ENCODE assay signal across 8 mouse cellular contexts in genomic region chr19:23151651-23152070, GRCm38 (mm10). TPM values are rescaled to one million over a fixed set of nuclear protein-coding genes. Genes with fewer than 3 reads are reported as not detected.
DNase-seq lines count a peak whose midpoint lies in the region; ATAC-seq lines count a peak whose summit lies in the region.

No protein-coding gene starts in this region.

- no peaks in the 10 kb centered on the region for H3K4me1 ChIP-seq in hindbrain, embryonic 11.5 days (replicated peaks; ENCODE audit: control insufficient read depth, insufficient read depth, low read length)
- peaks cover 6% of the 10 kb centered on the region; the same call in 1 of the 2 replicates for H3K4me1 ChIP-seq in hindbrain, embryonic 13.5 days (replicated peaks)
- H3K4me1 ChIP-seq in heart, embryonic 10.5 days: peaks cover 31% of the 10 kb centered on the region
- peaks cover 16% of the 10 kb centered on the region for H3K4me1 ChIP-seq in limb, embryonic 12.5 days (replicated peaks)
- H3K4me1 ChIP-seq in midbrain, embryonic 10.5 days: peaks cover 12% of the 10 kb centered on the region

- whole genome bisulfite sequencing in hindbrain, embryonic 11.5 days: 40% methylated on average over 11 of the region's 11 CpGs
- WGBS in hindbrain, embryonic 13.5 days: 37% methylated on average over 11 of the region's 11 CpGs
- 17% methylated on average over 11 of the region's 11 CpGs for WGBS in heart, embryonic 10.5 days
- WGBS in limb, embryonic 12.5 days: 34% methylated on average over 11 of the region's 11 CpGs
- 34% methylated on average over 11 of the region's 11 CpGs for WGBS in midbrain, embryonic 10.5 days

- H3K9ac ChIP-seq in hindbrain, embryonic 11.5 days (ENCODE audit: low read depth, low read length): no peak overlapping the region
- no peak overlapping the region for H3K9ac ChIP-seq in hindbrain, embryonic 13.5 days
- no peak overlapping the region for H3K9ac ChIP-seq in limb, embryonic 12.5 days (replicated peaks)

- no peaks in the 10 kb centered on the region for H3K9me3 ChIP-seq in hindbrain, embryonic 11.5 days (ENCODE audit: control insufficient read depth, low read length)
- no peaks in the 10 kb centered on the region for H3K9me3 ChIP-seq in hindbrain, embryonic 13.5 days
- no peaks in the 10 kb centered on the region for H3K9me3 ChIP-seq in heart, embryonic 10.5 days
- no peaks in the 10 kb centered on the region for H3K9me3 ChIP-seq in limb, embryonic 12.5 days
- H3K9me3 ChIP-seq in midbrain, embryonic 10.5 days (replicated peaks): no peaks in the 10 kb centered on the region

- H3K36me3 ChIP-seq in hindbrain, embryonic 11.5 days (ENCODE audit: control insufficient read depth, insufficient read depth, low read length): no peaks in the 10 kb centered on the region
- no peaks in the 10 kb centered on the region for H3K36me3 ChIP-seq in hindbrain, embryonic 13.5 days
- H3K36me3 ChIP-seq in heart, embryonic 10.5 days: no peaks in the 10 kb centered on the region
- H3K36me3 ChIP-seq in limb, embryonic 12.5 days: no peaks in the 10 kb centered on the region
- H3K36me3 ChIP-seq in midbrain, embryonic 10.5 days: no peaks in the 10 kb centered on the region

- H3K27ac ChIP-seq in hindbrain, embryonic 11.5 days (ENCODE audit: low read depth, low read length): no peak overlapping the region
- H3K27ac ChIP-seq in hindbrain, embryonic 13.5 days: no peak overlapping the region
- peak overlapping the region; percentile 64; the same call in 1 of the 2 replicates for H3K27ac ChIP-seq in heart, embryonic 10.5 days
- H3K27ac ChIP-seq in limb, embryonic 12.5 days: peak overlapping the region; percentile 23; the same call in 1 of the 2 replicates
- no peak overlapping the region for H3K27ac ChIP-seq in midbrain, embryonic 10.5 days (replicated peaks)

- DNase-seq in hindbrain, embryonic 11.5 days (ENCODE audit: low spot score): peak; percentile 20
- peak; percentile 55 for DNase-seq in NIH3T3 (ENCODE audit: low read depth)
- DNase-seq in heart, embryonic 10.5 days (ENCODE audit: low spot score): no peak
- DNase-seq in natural killer cell, adult 2 months (ENCODE audit: low spot score in 2 of 2): peak; percentile 30 to 67
- DNase-seq in right cerebral cortex, postnatal 10 days (ENCODE audit: low spot score in 2 of 2): no peak
- DNase-seq in midbrain, embryonic 10.5 days (ENCODE audit: low spot score): no peak

- no peak for ATAC-seq in hindbrain, embryonic 11.5 days (ENCODE audit: low FRiP score)
- ATAC-seq in hindbrain, embryonic 13.5 days (ENCODE audit: low FRiP score): no peak
- ATAC-seq in limb, embryonic 12.5 days (ENCODE audit: insufficient number of reproducible peaks, insufficient read depth, low FRiP score, low TSS enrichment, low read depth): peak; percentile 46; the same call in 1 of the 2 replicates

- H3K4me2 ChIP-seq in hindbrain, embryonic 11.5 days (replicated peaks; ENCODE audit: low read depth, low read length): no peak overlapping the region
- H3K4me2 ChIP-seq in hindbrain, embryonic 13.5 days: no peak overlapping the region
- H3K4me2 ChIP-seq in limb, embryonic 12.5 days: peak overlapping the region; percentile 34

- H3K4me3 ChIP-seq in hindbrain, embryonic 11.5 days (ENCODE audit: low read depth, low read length): no peak overlapping the region
- no peak overlapping the region for H3K4me3 ChIP-seq in hindbrain, embryonic 13.5 days
- H3K4me3 ChIP-seq in heart, embryonic 10.5 days: peak overlapping the region; percentile 33
- no peak overlapping the region for H3K4me3 ChIP-seq in limb, embryonic 12.5 days (replicated peaks)
- no peak overlapping the region for H3K4me3 ChIP-seq in midbrain, embryonic 10.5 days

- H3K27me3 ChIP-seq in hindbrain, embryonic 11.5 days (ENCODE audit: control insufficient read depth, insufficient read depth, low read length): no peaks in the 10 kb centered on the region
- H3K27me3 ChIP-seq in hindbrain, embryonic 13.5 days: no peaks in the 10 kb centered on the region
- no peaks in the 10 kb centered on the region for H3K27me3 ChIP-seq in heart, embryonic 10.5 days (ENCODE audit: insufficient read depth, poor library complexity, severe bottlenecking)
- H3K27me3 ChIP-seq in limb, embryonic 12.5 days: no peaks in the 10 kb centered on the region; the same call in 1 of the 2 replicates
- no peaks in the 10 kb centered on the region for H3K27me3 ChIP-seq in midbrain, embryonic 10.5 days (ENCODE audit: low read depth, poor library complexity, severe bottlenecking)

RNA-seq across cellular contexts. Expression of gene Klf9, which starts 10.6 kb away (rescaled TPM):
- polyA plus RNA-seq in hindbrain, embryonic 11.5 days (2014; fragmentation: Nextera tagmentation; extraction: Ambion mirVana): 0.80 and 0.95 TPM in 2 replicates
- 1.4 and 1.8 TPM in 2 replicates for polyA plus RNA-seq in hindbrain, embryonic 13.5 days (2015; fragmentation: Nextera tagmentation; extraction: Ambion mirVana)
- 1.4 and 1.6 TPM in 2 replicates for polyA plus RNA-seq in heart, embryonic 10.5 days (2016; fragmentation: Nextera tagmentation; extraction: Ambion mirVana)
- 2.2 and 2.7 TPM in 2 replicates for polyA plus RNA-seq in limb, embryonic 12.5 days (2016; fragmentation: Nextera tagmentation; extraction: Ambion mirVana)
- polyA plus RNA-seq in midbrain, embryonic 10.5 days (2016; fragmentation: Nextera tagmentation; extraction: Ambion mirVana): 0.87 and 0.91 TPM in 2 replicates

Comparison
In these comparisons a context has a peak if more than half of its experiments do, and no peak if none do; other contexts are left out.
1. DNase-seq: peak in hindbrain, embryonic 11.5 days (single experiment), NIH3T3 (single experiment) and natural killer cell, adult 2 months (2 of 2); none in heart, embryonic 10.5 days (single experiment), right cerebral cortex, postnatal 10 days (0 of 2) and midbrain, embryonic 10.5 days (single experiment).
2. H3K27ac ChIP-seq: peak in heart, embryonic 10.5 days (single experiment) and limb, embryonic 12.5 days (single experiment); none in hindbrain, embryonic 11.5 days (single experiment), hindbrain, embryonic 13.5 days (single experiment) and midbrain, embryonic 10.5 days (single experiment).